Mouse (Mus musculus): ENCODE measurements around the gene F8a. TPM values are rescaled to one million over a fixed set of nuclear protein-coding genes. Genes with fewer than 3 reads are reported as not detected.
"Not testable (repeated sequence)": the region's sequence is repeated elsewhere in the genome, so short reads cannot be mapped to it uniquely, and the experiment has no call there.

F8a gene
- 10.5 TPM in 2 replicates for polyA plus RNA-seq (2015; fragmentation: Nextera tagmentation; extraction: Ambion mirVana)

GRCm38 (mm10) chrX:73227914-73228605 lies at the start of gene F8a:
Gene F8a (plus strand): TSS chrX:73228291.
- ATAC-seq (ENCODE audit: low read depth): peak; percentile 95
- Histone ChIP-seq H3K4me1 (replicated peaks; ENCODE audit: control insufficient read depth, insufficient read depth, low read length) (0 out of 2 replicates have a peak, but pooled peaks cover 2% of the 10 kb centered on the region), H3K36me3 (ENCODE audit: control insufficient read depth, insufficient read depth, low read length) (no peaks in the 10 kb centered on the region), H3K27ac (ENCODE audit: low read length) (peak within 1 kb of the TSS; percentile 91), H3K27me3 (ENCODE audit: control insufficient read depth, insufficient read depth, low read depth, low read length) (no peaks in the 10 kb centered on the region), H3K9ac (ENCODE audit: low read length) (peak within 1 kb of the TSS; percentile 70), H3K4me3 (ENCODE audit: low read length) (peak within 1 kb of the TSS; percentile 62), H3K4me2 (ENCODE audit: low read depth, low read length) (peak within 1 kb of the TSS; percentile 76), H3K9me3 (ENCODE audit: control insufficient read depth, low read length) (no peaks in the 10 kb centered on the region)
- 23% methylated on average over 33 of the region's 39 CpGs for WGBS

- peak; percentile 45; the same call in 1 of the 2 replicates for ATAC-seq (ENCODE audit: low read depth)
- H3K36me3 ChIP-seq (ENCODE audit: control insufficient read depth, insufficient read depth, low read length); H3K4me2 ChIP-seq (ENCODE audit: low read depth, low read length); H3K27ac ChIP-seq (ENCODE audit: low read length); H3K4me3 ChIP-seq (ENCODE audit: low read length); H3K27me3 ChIP-seq (ENCODE audit: control insufficient read depth, insufficient read depth, low read depth, low read length); H3K4me1 ChIP-seq (replicated peaks; ENCODE audit: control insufficient read depth, insufficient read depth, low read length); H3K9ac ChIP-seq (ENCODE audit: low read length); H3K9me3 ChIP-seq (ENCODE audit: control insufficient read depth, low read length): not testable (repeated sequence)
- WGBS: 79% methylated on average over 9 of the region's 12 CpGs
Measured at GRCm38 (mm10) chrX:73191934-73192333, 36.2 kb upstream of the F8a start, which contains the start of gene Xlr3b. Gene Xlr3b (plus strand): TSS chrX:73192207.

- WGBS: 71% methylated on average over 15 of the region's 19 CpGs
- not testable (repeated sequence) for H3K27me3 ChIP-seq (ENCODE audit: control insufficient read depth, insufficient read depth, low read depth, low read length); H3K27ac ChIP-seq (ENCODE audit: low read length); ATAC-seq (ENCODE audit: low read depth); H3K4me2 ChIP-seq (ENCODE audit: low read depth, low read length); H3K9ac ChIP-seq (ENCODE audit: low read length); H3K4me1 ChIP-seq (replicated peaks; ENCODE audit: control insufficient read depth, insufficient read depth, low read length); H3K4me3 ChIP-seq (ENCODE audit: low read length); H3K36me3 ChIP-seq (ENCODE audit: control insufficient read depth, insufficient read depth, low read length); H3K9me3 ChIP-seq (ENCODE audit: control insufficient read depth, low read length)
Measured at GRCm38 (mm10) chrX:73213819-73214564, 14.1 kb upstream of the F8a start, which contains the start of gene Xlr4b. Gene Xlr4b (plus strand): TSS chrX:73214333.

- H3K27me3 ChIP-seq (ENCODE audit: control insufficient read depth, insufficient read depth, low read depth, low read length): no peaks in the 10 kb centered on the region
- no peak overlapping the region for H3K4me2 ChIP-seq (ENCODE audit: low read depth, low read length)
- ATAC-seq (ENCODE audit: low read depth): no peak
- H3K9ac ChIP-seq (ENCODE audit: low read length): no peak overlapping the region
- no peaks in the 10 kb centered on the region for H3K4me1 ChIP-seq (replicated peaks; ENCODE audit: control insufficient read depth, insufficient read depth, low read length)
- H3K36me3 ChIP-seq (ENCODE audit: control insufficient read depth, insufficient read depth, low read length): no peaks in the 10 kb centered on the region
- WGBS: 50% methylated on average over 1 of the region's 1 CpGs
- H3K9me3 ChIP-seq (ENCODE audit: control insufficient read depth, low read length): no peaks in the 10 kb centered on the region
- no peak overlapping the region for H3K27ac ChIP-seq (ENCODE audit: low read length)
- H3K4me3 ChIP-seq (ENCODE audit: low read length): no peak overlapping the region
Measured at GRCm38 (mm10) chrX:73225365-73225764, 2.7 kb upstream of the F8a start.

- H3K4me3 ChIP-seq (ENCODE audit: low read length): peak overlapping the region; percentile 62
- H3K36me3 ChIP-seq (ENCODE audit: control insufficient read depth, insufficient read depth, low read length): no peaks in the 10 kb centered on the region
- H3K9me3 ChIP-seq (ENCODE audit: control insufficient read depth, low read length): no peaks in the 10 kb centered on the region
- no peaks in the 10 kb centered on the region for H3K27me3 ChIP-seq (ENCODE audit: control insufficient read depth, insufficient read depth, low read depth, low read length)
- H3K4me2 ChIP-seq (ENCODE audit: low read depth, low read length): peak overlapping the region; percentile 76
- H3K9ac ChIP-seq (ENCODE audit: low read length): peak overlapping the region; percentile 70
- peak overlapping the region; percentile 91 for H3K27ac ChIP-seq (ENCODE audit: low read length)
- 0 out of 2 replicates have a peak, but pooled peaks cover 2% of the 10 kb centered on the region for H3K4me1 ChIP-seq (replicated peaks; ENCODE audit: control insufficient read depth, insufficient read depth, low read length)
- peak; percentile 75 for ATAC-seq (ENCODE audit: low read depth)
- 17% methylated on average over 49 of the region's 51 CpGs for WGBS
Measured at GRCm38 (mm10) chrX:73228606-73229214, 619 bp downstream of the F8a start.

- no peaks in the 10 kb centered on the region for H3K36me3 ChIP-seq (ENCODE audit: control insufficient read depth, insufficient read depth, low read length)
- ATAC-seq (ENCODE audit: low read depth): no peak
- H3K9ac ChIP-seq (ENCODE audit: low read length): peak overlapping the region; percentile 70
- H3K4me1 ChIP-seq (replicated peaks; ENCODE audit: control insufficient read depth, insufficient read depth, low read length): 0 out of 2 replicates have a peak, but pooled peaks cover 2% of the 10 kb centered on the region
- no peak overlapping the region for H3K27ac ChIP-seq (ENCODE audit: low read length)
- H3K4me2 ChIP-seq (ENCODE audit: low read depth, low read length): peak overlapping the region; percentile 76
- H3K4me3 ChIP-seq (ENCODE audit: low read length): peak overlapping the region; percentile 62
- no peaks in the 10 kb centered on the region for H3K27me3 ChIP-seq (ENCODE audit: control insufficient read depth, insufficient read depth, low read depth, low read length)
- no peaks in the 10 kb centered on the region for H3K9me3 ChIP-seq (ENCODE audit: control insufficient read depth, low read length)
- 33% methylated on average over 3 of the region's 3 CpGs for WGBS
Measured at GRCm38 (mm10) chrX:73229288-73229687, 1.2 kb downstream of the F8a start.

GRCm38 (mm10) chrX:73242821-73243325 lies 14.8 kb downstream of the F8a start, which contains the start of gene Xlr4c:
Gene Xlr4c (minus strand): TSS chrX:73243130.
- not testable (repeated sequence) for ATAC-seq (ENCODE audit: low read depth); H3K4me3 ChIP-seq (ENCODE audit: low read length); H3K27ac ChIP-seq (ENCODE audit: low read length); H3K27me3 ChIP-seq (ENCODE audit: control insufficient read depth, insufficient read depth, low read depth, low read length); H3K4me1 ChIP-seq (replicated peaks; ENCODE audit: control insufficient read depth, insufficient read depth, low read length); H3K9ac ChIP-seq (ENCODE audit: low read length); H3K4me2 ChIP-seq (ENCODE audit: low read depth, low read length); H3K9me3 ChIP-seq (ENCODE audit: control insufficient read depth, low read length); H3K36me3 ChIP-seq (ENCODE audit: control insufficient read depth, insufficient read depth, low read length)
- 78% methylated on average over 9 of the region's 14 CpGs for WGBS

- H3K27ac ChIP-seq (ENCODE audit: low read length); H3K4me3 ChIP-seq (ENCODE audit: low read length); H3K4me2 ChIP-seq (ENCODE audit: low read depth, low read length); H3K36me3 ChIP-seq (ENCODE audit: control insufficient read depth, insufficient read depth, low read length); H3K9me3 ChIP-seq (ENCODE audit: control insufficient read depth, low read length); H3K9ac ChIP-seq (ENCODE audit: low read length); H3K4me1 ChIP-seq (replicated peaks; ENCODE audit: control insufficient read depth, insufficient read depth, low read length); ATAC-seq (ENCODE audit: low read depth); H3K27me3 ChIP-seq (ENCODE audit: control insufficient read depth, insufficient read depth, low read depth, low read length): not testable (repeated sequence)
- WGBS: 84% methylated on average over 1 of the region's 2 CpGs
Measured at GRCm38 (mm10) chrX:73262428-73262827, 34.3 kb downstream of the F8a start.

- H3K9me3 ChIP-seq (ENCODE audit: control insufficient read depth, low read length); H3K27ac ChIP-seq (ENCODE audit: low read length); H3K27me3 ChIP-seq (ENCODE audit: control insufficient read depth, insufficient read depth, low read depth, low read length); H3K9ac ChIP-seq (ENCODE audit: low read length); H3K36me3 ChIP-seq (ENCODE audit: control insufficient read depth, insufficient read depth, low read length); ATAC-seq (ENCODE audit: low read depth); H3K4me3 ChIP-seq (ENCODE audit: low read length); H3K4me1 ChIP-seq (replicated peaks; ENCODE audit: control insufficient read depth, insufficient read depth, low read length); H3K4me2 ChIP-seq (ENCODE audit: low read depth, low read length): not testable (repeated sequence)
- WGBS: 88% methylated on average over 14 of the region's 14 CpGs
Measured at GRCm38 (mm10) chrX:73265270-73265669, 37.2 kb downstream of the F8a start, which contains the start of gene Xlr3c. Gene Xlr3c (minus strand): TSS chrX:73265390.
